Mouse (Mus musculus) urinary bladder, postnatal 4 days (tissue): ENCODE results near the gene Usf2.
"Not testable (repeated sequence)": the region's sequence is repeated elsewhere in the genome, so short reads cannot be mapped to it uniquely, and the experiment has no call there.

Source experiments
- DNase-seq, 2 experiments: peaks; one replicate each; pipeline ENCODE4 v3.0.0; 2021 to 2022; ENCODE audit warnings: low spot score in 2 of 2

The Usf2 gene

DNA sequence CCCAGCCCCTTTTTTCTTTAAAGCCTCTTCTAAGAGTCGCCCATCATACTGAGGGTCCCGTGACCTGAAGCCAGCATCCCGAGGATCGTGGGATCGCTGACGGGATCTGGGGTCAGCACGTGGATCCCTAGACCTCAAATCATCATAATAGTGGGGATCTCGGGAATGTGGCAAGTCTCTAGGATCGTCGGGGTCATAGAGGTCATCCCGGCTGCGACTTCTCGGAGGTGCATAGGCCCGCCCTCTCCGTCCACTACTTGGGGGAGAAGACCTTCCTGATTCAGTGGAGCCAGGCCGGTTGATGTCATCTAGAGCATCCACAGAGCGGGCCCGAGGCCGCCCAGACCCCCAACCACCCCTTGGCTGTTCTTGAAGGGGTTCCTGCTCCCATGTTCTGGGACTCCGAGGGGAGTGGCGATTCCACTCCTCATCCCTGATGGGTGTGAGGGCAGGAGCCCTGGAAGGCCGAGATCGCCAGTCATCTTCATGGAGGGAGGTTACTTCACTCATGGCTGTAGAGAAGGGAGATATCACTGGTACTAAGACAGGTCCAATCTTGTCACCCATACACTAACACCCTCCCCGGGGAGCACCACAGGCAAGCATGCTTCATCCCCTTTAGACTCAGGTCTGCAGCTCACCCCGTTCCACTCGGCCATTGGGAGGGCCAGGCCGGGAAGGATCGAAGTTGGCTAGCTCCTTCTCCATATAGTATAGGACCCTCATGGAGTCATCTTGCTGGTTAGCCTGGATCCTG lies 1.7 kb upstream of the Usf2 start:
- DNase-seq, result no peak

DNA sequence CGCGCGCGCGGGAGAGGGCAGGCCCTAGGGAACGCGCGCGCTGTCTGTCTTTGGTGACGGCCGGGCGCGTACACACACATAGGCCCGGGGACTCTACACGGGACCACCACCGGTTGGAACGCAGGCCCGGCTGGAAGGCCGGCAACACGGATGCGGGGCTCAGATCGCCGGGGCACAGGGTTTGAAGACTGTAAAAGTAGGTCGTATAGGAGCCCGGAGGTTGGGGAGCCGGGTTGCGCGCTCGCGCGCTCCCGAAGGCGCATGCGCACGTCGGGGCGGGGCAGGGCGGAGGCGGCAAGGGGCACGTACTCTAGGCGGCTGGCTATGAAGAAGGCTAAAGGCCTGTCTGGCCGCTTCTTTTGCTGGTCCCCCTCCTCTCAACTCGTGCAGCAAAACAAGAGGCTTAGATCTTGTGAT lies 772 bp upstream of the Usf2 start:
- DNase-seq, result peak; percentile 91

DNA sequence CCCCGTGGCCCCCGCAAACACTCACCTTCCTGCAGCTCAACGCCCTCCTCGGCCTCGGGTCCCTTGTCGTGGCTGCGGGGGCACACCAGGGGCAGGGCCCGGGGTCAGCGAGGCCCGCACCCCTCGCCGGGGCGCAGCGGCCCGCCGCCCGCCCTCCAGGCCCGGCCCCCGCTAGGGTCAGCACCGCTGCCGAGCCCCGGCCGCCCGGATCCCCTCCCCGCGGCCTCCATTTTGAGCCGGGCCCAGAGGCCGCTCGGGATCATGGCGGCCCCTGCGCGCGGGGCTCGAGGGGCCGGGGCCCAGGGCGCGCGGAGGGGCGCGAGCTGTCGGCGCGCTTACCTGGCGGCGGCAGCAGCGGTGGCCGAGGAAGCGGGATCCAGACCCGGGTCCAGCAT lies 249 bp downstream of the Usf2 start:
- no peak for DNase-seq

DNA sequence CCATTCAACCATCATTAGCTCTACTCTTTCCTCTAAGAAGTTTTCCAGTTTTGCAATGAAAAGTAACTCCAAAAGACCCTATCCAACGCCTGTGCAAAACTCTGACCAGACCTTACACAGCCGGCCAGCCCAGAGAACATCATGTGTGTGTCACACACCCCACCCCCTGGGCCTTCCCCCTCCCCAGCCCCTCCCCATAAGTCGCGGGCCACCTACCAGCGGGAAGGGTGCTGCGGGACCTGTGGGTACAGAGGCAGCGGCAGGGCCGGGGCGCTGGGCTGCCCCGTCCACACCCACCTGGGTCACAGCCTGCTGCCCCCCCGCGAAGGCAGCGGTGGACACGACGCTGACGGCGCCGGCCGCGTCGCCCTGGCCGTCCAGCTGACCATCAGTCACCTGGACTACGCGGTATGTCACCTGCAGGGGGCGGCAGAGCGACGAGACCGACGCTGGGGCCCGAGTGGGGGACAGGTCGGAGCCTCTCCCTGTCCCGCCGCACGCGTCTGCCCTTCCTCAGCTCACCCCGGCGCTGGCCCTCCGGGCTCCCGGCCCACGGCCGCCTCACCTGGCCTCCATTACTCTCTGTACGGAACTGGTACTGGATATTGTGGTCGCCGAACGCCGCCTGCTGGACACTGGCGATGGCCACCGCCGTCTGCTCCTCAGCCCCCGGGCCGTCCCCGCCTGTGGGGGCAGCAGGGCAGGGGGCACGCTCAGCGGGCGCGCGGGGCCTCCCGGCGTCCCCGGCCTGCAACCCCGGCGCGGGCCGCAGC lies 833 bp downstream of the Usf2 start:
- peak; percentile 84 to 93 for DNase-seq

DNA sequence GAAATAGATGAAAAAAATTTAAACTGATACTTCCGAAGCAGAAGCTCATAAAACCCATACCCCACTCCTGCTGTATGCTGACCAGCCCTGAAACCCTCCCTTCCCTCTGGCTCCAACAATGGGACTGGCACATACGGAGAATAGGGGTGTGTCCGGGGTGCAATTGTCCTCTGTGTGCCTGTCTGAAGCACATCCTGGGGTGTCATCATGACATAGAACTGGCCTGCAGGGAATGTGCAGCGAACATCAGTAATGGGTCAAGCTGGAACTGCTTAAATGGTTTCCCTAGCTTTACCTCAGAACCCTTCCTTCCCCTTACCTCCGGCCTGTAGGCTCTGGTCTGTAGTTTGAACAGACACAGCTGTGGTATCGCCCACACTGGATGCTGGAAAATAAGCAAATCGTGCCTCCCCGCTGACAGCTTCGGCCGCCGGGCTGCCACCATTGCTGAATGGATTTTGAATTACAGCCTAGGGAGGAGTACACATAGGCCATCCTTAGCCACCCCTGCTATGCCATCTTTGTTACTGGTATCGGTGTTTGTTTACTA lies 1.6 kb downstream of the Usf2 start:
- DNase-seq, result no peak

DNA sequence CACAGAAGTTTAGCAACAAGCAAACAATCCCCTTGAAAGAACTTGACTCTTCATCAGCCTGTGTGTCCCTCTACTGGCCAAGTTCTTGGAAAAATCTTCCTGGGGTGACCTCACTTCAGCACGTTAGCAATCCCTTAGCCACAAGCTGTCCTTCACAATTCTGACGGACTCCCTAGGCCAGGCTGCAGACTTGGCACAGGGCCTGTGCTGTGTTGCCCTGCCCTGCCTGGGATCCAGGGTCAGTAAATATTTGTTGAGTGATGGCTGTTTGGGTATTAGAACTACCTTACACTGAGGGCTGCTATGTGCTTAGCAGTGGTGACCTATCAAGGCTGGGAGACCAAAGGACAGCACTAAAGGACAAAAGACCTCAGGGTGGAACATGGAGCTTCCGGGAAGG lies 2.6 kb downstream of the Usf2 start:
- DNase-seq, result no peak

DNA sequence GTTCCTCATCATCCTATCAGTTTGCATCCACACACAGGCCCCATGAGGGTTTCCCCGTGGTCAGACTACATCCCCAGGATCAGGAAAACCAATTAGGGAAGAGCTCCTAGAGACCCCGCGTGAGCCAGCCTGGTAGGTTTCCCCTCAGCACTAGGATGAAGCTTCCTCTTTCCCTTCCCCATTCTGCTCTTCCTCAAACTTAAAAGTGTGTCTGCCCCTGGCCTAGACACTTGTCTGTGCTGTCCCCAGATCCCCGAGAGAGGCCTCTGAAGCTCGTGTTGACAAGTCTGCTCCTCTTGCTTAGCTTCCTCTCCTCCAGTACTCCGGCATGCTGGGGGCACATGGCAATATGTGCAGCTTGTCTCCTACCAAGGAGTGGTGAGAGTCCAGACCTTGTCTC lies 3.1 kb downstream of the Usf2 start:
- no peak for DNase-seq

DNA sequence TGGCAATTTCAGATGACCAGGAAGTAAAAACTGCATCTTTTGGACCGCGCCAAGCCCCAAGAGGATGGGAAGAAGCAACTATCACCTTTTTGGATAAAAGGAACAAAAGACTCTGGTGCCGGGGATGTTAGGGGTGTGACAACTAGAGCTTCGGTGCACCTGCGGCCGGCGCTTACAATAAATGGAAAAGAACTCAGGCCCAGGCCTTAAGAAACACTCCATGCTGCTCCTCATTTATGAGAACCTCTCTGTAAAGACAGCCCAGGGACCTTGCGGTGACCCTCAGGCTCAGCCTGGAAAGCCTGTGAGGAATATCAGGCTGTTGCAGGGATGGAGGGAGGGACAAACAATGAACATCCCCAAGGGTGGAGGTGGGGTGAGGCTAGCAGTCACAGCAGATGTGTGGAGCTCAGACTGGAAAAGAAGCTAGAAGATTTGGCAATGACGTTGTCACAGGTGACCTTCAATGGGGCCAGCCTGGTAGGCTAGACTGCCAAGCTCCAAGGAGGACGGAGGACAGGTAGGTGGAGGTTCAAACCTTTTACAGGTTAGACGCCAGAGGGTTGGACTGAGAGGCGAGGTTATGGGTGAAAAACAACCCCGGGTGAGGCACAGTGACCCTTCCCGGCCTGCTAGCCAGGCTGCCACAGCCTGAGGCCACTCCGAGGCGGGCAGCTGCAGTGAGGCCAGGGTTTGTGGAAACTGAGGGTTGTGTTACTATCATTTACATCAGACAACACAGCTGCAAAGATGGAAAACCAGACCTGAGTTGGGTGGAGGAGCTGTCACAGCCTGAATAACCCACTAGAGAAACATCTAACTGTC lies 4.0 kb downstream of the Usf2 start:
- no peak for DNase-seq

DNA sequence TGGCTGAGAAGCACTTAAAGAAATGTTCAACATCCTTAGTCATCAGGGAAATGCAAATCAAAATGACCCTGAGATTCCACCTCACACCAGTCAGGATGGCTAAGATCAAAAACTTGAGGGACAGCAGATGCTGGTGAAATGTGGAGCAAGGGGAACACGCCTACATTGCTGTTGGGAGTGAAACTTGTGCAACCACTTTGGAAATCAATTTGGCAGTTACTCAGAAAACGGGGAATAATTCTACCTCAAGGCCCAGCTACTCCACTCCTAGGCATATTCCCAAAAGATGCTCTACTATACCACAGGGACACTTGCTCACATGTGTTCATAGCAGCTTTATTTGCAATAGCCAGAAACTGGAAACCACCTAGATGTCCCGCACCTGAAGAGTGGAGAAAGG lies 6.7 kb downstream of the Usf2 start:
- not testable (repeated sequence) for DNase-seq

DNA sequence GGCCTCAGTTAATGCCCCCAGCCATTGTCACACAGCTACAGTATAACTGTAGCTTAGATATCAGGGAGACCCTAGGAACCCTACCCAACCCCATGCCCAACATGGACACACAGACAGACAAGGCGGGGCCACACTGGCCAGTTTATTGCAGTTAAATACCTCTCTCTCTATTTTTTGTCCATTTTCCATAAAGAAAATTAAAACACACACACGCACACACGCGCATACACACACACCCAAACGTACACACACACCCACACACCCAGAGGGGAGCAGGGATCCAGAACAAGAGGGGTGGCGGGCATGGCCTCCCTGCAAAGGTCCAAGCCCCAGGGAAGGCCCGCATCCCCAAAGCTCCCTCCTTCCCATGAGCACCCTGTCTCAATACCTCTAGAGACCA lies 10.7 kb downstream of the Usf2 start:
- DNase-seq, result no peak

DNA sequence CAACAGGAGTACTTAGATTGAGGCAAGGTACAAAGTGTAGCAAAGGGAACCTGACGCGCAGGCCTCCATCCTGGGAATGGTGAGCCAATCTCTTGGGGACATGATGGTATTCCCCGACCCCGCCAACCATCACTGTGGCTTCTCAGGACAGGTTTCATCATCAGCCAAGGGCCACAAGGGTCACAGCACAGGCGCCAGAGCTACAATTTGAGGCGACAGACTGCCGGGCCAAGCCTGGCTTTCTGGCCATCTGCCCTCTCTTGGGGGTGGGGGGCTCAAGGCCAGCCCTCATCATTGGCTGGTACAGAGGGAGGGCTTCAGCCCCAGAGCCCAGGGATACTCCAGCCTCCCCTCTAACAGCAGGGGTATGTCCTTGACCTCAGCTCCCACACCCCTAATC lies 11.1 kb downstream of the Usf2 start:
- DNase-seq, result not testable (repeated sequence)

DNA sequence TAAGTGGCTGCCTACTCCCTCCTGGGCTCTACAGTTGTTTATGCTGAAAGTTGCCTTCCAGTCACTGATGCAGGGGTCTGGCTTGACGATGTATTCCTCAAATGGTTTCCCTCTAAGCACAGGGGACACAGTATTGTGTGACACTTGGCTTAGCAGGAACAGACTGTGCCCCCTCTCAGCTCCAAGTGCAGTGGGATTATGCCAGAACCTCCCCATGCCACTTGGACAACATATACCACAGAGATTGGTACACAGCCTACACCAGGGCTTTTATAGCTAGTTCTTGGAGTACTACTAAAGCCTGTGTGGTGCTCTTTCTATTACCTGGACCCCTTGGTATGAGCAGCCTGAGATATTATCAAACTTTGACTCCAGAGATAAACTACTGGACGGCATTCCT lies 11.9 kb downstream of the Usf2 start:
- DNase-seq, result not testable (repeated sequence)

DNA sequence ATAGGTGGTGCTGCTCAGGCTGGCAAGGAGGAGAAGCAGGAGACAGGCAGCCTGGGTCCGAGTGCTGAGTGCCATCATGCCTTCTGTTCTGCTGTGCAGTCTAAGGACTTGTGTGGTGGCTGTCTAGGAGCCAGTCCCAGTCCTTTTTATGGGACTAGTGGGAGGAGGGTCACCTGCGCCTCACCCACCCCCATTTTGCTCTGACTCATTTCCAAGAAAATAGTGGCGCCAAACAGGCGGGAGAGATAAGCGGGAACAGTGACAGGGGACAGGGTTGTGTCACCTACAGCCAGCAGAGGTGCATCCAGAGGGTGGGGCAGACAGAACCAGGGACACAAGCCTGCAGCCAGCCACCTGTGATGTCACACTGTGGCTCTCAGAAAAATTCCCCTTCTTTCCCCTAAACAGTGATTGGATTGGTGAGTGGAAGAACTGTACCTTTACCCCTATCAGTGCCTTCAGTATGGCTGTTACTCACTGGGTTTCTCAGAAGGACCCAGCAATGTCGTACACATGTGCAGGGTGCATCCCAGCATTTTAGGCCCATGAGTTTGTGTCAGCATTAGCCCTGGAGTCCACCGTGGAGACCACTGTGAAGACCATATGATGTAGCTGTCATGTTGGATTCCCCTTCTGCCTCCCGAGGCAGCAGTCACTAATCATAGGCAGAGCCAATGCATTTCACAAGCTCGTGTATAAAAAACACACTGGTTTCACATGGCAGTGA lies 12.5 kb downstream of the Usf2 start, which contains the start of gene Hamp:
Hamp (minus strand) TSS at position 124 of the 727 bp plus-strand sequence.
- DNase-seq, result no peak

DNA sequence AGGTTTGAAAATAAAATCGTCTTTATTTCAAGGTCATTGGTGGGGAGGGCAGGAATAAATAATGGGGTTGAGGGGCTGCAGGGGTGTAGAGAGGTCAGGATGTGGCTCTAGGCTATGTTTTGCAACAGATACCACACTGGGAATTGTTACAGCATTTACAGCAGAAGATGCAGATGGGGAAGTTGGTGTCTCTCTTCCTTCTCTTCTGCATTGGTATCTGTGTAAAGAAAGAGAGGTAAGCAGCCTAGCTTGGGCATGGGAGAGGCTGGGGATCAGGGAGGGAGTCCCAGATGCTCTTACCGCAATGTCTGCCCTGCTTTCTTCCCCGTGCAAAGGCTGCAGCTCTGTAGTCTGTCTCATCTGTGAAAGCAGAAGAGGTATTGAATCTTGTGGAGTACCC lies 14.2 kb downstream of the Usf2 start:
- not testable (repeated sequence) for DNase-seq

DNA sequence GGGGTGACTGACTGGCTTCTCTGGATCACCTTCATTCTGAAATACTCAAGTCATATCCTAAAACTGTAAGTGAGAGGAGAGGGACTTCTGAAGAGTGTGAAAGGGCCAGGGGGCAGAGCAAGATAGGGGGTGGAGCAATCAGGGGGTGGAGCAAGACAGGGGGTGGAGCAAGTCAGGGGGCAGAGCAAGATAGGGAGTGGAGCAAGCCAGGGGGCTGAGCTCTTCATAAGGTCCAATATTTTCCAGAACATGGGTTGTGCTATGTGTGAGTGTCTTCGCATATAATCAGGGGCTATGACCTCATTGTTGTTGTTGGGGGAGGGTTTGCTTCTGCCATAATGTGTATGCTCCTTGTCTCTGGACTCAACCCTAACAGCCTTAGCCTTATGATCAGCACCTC lies 16.5 kb downstream of the Usf2 start:
- not testable (repeated sequence) for DNase-seq

DNA sequence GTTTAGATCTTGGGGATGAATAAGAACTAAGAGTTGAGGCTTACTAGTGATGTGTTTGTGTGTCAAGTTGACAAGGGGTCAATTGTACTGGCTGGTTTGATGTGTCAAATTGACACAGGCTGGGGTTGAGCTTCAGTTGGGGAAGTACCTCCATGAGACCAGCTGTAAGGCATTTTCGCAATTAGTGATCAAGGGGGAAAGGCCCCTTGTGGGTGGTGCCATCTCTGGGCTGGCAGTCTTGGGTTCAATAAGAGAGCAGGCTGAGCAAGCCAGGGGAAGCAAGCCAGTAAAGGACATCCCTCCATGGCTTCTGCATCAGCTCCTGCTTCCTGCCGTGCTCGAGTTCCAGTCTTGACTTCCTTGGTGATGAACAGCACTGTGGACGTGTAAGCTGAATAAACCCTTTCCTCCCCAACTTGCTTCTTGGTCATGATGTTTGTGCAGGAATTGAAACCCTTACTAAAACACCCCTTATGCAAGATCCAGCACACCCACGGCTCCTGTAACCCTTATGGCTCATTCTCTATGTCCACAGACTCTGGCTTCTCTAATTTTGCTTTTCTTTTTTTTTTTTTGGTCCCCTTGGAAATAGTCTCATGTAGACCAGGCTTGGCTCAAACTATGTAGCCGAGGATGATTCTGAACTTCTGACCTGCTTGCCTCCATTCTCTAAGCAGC lies 21.0 kb downstream of the Usf2 start:
- not testable (repeated sequence) for DNase-seq

DNA sequence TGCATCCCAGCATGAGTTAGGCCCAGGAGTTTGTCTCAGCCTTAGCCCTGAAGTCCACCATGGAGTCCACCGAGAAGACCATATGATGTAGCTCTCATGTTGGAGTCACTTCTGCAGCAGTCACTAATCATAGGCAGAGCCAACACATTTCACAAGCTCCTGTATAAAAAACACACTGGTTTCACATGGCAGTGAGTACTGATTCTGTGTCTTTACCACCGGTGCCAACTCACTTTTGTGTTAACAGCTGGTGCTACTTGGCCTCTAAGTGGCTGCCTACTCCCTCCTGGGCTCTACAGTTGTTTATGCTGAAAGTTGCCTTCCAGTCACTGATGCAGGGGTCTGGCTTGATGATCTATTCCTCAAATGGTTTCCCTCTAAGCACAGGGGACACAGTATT lies 32.0 kb downstream of the Usf2 start, which contains the start of gene Hamp2:
Hamp2 (minus strand) TSS at position 101 of the 400 bp plus-strand sequence.
- not testable (repeated sequence) for DNase-seq

DNA sequence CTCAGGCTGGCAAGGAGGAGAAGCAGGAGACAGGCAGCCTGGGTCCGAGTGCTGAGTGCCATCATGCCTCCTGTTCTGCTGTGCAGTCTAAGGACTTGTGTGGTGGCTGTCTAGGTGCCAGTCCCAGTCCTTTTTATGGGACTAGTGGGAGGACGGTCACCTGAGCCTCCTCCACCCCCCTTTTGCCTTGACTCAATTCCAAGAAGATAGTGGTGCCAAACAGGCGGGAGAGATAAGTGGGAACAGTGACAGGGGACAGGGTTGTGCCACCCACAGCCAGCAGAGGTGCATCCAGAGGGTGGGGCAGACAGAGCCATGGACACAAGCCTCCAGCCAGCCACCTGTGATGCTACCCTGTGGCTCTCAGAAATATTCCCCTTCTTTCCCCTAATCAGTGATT lies 32.5 kb downstream of the Usf2 start:
- DNase-seq, result no peak

DNA sequence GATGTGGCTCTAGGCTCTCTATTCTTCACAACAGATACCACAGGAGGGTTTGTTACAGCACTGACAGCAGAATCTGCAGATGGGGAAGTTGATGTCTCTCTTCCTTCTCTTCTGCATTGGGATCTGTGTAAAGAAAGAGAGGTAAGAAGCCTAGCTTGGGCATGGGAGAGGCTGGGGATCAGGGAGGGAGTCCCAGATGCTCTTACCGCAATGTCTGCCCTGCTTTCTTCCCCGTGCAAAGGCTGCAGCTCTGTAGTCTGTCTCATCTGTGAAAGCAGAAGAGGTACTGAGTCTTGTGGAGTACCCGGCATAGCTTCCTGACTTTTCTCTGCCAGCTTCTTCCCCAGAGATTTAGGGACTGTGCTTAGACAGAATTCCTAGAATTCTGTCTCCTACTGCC lies 34.1 kb downstream of the Usf2 start:
- DNase-seq, result not testable (repeated sequence)

DNA sequence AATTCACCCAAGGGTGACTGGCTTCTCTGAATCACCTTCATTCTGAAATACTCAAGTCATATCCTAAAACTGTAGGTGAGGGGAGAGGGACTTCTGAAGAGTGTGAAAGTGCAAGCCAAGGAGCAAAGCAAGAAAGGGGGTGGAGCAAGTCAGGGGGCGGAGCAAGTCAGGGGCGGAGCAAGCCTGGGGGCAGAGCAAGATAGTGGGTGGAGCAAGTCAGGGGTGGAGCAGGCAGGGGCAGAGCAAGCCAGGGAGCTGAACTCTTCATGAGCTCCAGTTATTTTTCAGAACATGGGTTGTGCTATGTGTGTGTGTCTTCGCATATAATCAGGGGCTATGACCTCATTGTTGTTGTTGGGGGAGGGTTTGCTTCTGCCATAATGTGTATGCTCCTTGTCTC lies 36.4 kb downstream of the Usf2 start:
- DNase-seq, result no peak

DNA sequence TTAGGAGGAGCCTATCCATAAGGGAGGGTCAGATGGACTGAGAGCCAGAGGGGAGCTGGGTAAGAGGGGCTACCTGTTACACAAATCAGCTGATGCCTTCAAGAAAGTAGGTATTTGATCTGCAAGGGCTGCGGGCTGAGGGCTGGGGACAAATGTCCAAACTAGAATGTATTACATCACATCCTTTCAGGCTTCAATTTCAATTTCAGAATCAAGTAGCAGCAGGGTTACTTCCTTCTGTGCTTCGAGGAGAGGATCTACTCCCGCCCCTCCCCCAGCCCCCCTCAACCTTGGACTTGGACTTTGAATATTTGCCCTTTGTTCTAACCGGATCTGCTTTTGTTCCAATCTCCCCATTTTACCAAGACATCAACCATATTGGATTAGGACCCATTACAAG lies 39.4 kb downstream of the Usf2 start:
- DNase-seq, result no peak
